Mouse (Mus musculus) pancreas, adult 10 weeks (tissue): ENCODE data around the gene Dok5. TPM values are rescaled to one million over a fixed set of nuclear protein-coding genes. Genes with fewer than 3 reads are reported as not detected.

Experiments used
- polyA plus RNA-seq: library from polyadenylated mRNA; stranded (reverse); fragments of 350-450 nt; fragmentation: Illumina TruSeq; extraction: RNeasy Lipid Tissue Mini Kit (QIAGEN cat#74804); gene quantifications from one replicate; pipeline ENCODE4 v1.2.3, GENCODE M21; 2015; ENCODE audit warnings: low read depth, low replicate concordance; ENCODE audit not compliant: insufficient read depth

The Dok5 gene
- polyA plus RNA-seq, result not detected

GRCm38 (mm10) chr2:170731632-170732561 is at the start of gene Dok5:
Dok5 (plus strand) TSS chr2:170731807.

Other genes with a start within 250 kb of the Dok5 start
- gene Pfdn4, start 235.4 kb upstream of the Dok5 start, polyA plus RNA-seq, result 5.2 TPM
- not detected for gene Cyp24a1, start 234.7 kb upstream of the Dok5 start, polyA plus RNA-seq
- not detected for gene 4930470P17Rik, start 129.8 kb upstream of the Dok5 start, polyA plus RNA-seq